Mouse (Mus musculus) telencephalon, adult 2 months (tissue): ENCODE data around the gene Lhx9.
A peak's percentile ranks its signal among the peaks of the same experiment; 100 is the strongest.

Experiments
- DNase-seq: peaks from one replicate; pipeline ENCODE4 v3.0.0-alpha.2; 2011; ENCODE audit warnings: low read depth, low spot score

Gene Lhx9

GRCm38 (mm10) chr1:138848511-138849109 is at the start of gene Lhx9:
Lhx9 (minus strand) TSS chr1:138848577.
- no peak for DNase-seq

DNA sequence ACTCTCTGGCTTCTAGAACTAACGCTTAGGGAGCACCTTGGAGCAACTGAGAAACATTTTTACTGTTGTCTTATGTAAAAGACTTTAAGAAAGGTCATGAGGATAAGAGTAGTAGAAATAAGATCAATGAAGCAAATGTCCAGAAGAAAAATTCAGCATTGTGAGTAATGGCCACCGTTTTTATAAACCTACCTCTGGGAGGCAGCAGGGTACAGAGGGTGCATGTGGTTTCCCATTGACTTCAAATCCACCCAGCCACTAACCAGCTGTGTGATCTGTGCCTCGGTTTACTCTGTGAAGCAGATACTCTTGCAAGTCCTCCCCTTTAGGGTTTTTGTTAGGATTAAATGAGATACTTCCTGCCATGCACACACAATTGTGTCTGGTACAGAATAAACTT is 47.7 kb upstream of the Lhx9 start:
- DNase-seq, result no peak

- no peak for DNase-seq
Measured at GRCm38 (mm10) chr1:138877470-138878254, 29.3 kb upstream of the Lhx9 start.

DNA sequence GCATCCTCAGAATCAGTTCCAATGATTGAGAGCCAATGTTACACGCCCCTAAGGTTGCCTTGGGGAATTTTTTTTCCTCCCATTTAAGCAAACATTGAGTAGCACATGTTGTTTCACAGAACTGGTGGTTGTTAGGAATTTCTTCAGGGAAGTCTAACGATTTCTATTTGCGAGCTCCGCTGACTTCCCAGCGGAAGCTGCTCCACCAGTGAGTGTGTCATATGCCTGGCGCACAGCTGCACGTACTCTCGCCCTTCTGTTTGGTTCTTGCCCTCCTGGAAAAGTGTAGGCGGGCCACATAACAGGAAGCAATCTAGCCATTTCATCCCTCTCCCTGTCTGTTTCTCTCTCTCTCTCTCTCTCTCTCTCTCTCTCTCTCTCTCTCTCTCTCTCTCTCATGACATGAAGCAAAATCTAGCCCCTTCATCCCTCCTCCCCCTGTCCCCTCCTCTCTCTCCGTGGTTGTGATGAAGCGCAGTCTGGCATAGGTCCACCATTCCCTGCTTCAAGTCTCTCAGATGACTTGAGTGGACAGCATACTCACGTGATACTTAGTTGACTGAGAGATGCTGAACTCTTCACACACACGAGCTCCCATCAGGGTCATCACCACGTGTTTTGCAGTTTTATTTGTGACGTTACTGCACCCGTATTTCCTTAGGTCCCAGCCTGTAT is 28.1 kb upstream of the Lhx9 start:
- peak; percentile 26 for DNase-seq

DNA sequence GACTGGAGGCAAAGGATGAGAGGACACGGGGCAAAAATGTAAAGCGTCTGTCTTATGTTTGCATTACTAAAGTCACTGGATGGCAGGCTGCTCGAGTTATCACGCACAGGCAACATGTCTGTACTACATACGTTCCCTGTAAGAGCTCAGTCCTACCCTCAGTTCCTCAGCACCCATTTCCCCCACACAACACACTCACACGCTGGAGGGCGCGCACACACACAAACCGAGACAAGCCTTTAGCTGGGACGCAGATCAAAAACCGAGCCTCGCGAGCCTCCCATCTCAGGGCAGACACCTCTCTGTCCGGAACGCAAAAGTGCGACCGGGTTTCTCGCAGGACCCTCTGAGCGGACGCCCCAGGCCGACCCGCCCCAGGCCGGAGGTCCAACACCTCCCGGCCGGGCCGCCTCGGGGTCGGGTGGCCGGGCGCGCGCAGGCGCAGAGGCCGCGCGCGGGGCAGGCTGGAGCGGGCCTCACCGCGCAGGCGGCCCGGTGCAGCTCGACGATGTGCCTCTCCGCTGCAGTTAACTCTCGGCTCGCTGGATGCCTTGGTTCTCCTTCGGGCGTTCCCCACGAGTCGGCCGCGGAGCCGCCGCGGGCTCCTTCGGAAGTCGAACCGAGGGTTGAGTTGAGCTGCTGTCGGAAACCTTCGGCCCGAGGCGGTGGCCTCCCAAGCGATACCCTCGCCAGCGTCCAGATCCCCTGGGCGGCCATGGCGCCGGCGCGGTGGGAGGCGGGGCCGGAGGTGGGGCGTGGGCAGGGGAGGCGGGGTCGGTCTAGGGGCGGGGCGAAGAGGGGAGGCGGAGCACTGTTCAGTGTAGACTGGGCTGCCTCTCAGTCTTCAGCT is 7.9 kb upstream of the Lhx9 start, which contains the start of gene 2310009B15Rik:
Gene 2310009B15Rik (minus strand): TSS at position 752 of the 850 bp plus-strand sequence.
- peak; percentile 40 for DNase-seq

GRCm38 (mm10) chr1:138850823-138851222 is 2.4 kb upstream of the Lhx9 start:
- no peak for DNase-seq

DNA sequence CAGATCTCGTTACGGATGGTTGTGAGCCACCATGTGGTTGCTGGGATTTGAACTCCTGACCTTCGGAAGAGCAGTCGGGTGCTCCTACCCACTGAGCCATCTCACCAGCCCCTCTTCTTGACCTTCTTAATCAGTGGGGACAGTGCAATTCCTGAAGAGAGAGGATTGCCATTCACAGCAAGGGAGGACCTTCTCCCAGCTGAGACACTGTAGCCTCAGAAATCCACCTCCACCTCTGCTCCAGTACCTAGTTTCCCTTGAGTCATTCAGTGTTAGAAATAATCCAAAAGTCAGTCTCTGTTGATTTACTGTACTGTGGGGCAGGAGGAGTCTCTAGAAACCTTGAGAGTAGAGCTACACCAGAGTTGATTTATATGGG is 1.8 kb upstream of the Lhx9 start:
- no peak for DNase-seq

DNA sequence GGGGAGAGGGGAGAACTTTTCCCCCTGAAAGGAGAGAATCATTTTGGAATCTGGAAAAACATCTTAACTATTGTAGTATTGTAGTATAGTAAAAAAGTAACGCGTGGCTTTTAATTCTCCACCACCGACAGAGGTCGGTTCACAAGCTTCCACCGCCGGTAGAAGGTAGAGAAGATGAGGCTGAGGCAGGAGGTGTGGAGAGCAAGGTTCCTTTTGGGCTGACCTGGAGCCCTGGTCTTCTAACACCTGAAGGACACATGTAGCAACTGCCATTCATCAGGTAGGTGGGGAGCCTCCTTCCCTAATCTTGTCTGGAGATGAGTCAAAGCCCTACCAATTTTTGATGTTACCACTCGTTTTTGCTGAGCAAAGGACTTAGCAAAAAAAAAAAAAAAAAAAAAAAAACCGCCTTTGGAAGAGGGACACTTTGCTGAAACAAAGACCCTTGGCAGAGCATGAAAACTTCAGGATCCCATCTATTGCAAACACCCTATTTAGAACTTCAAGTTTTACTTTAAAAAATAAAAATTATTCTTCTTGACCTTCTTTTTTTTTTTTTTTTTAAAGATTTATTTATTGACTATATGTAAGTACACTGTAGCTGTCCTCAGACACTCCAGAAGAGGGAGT is 1.3 kb upstream of the Lhx9 start:
- DNase-seq, result no peak

- no peak for DNase-seq
Measured at GRCm38 (mm10) chr1:138848026-138848425, 351 bp downstream of the Lhx9 start.

GRCm38 (mm10) chr1:138847146-138847545 is 1.2 kb downstream of the Lhx9 start:
- no peak for DNase-seq

DNA sequence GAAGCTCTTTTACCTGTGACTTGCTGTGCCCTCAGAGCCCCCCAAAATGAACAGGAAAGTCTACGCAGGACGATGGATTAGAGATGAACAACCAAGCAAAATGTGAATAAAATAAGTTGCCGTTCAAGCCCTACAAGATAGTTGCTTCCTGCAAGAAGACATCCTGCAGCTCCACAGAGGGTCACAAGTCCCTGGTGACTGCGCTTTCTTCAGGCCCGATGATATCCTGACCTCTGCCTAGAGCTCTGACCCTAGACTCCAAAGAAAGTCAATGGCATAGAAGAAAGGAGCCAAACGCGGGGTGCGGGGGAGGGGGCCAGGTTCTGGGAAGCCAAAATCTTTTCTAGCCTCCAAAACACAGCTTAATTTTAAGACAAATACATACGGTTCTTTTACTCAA is 1.8 kb downstream of the Lhx9 start:
- DNase-seq, result no peak

- DNase-seq, result no peak
Measured at GRCm38 (mm10) chr1:138846131-138846530, 2.2 kb downstream of the Lhx9 start.

DNA sequence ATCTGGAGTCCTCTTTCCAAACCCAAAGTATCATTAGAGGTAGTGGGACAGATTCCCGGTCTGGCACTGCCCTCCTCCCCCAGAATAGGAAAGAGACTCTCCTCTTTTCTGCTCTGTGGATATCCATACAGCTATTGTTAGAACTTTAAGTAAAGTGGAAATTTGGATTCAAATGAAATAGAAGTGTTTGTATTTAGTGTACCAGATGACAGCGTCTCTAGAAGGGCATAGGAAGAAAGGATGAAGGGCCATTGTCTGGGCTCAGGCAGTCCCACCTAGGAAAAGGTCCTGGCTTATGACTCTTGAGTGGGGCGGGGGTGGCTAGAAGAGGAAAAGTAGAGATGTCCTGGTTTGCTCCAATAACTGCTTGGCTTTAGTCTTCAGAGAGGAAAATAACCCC is 2.9 kb downstream of the Lhx9 start:
- DNase-seq, result no peak

- DNase-seq, result no peak
Measured at GRCm38 (mm10) chr1:138844166-138844565, 4.2 kb downstream of the Lhx9 start.

DNA sequence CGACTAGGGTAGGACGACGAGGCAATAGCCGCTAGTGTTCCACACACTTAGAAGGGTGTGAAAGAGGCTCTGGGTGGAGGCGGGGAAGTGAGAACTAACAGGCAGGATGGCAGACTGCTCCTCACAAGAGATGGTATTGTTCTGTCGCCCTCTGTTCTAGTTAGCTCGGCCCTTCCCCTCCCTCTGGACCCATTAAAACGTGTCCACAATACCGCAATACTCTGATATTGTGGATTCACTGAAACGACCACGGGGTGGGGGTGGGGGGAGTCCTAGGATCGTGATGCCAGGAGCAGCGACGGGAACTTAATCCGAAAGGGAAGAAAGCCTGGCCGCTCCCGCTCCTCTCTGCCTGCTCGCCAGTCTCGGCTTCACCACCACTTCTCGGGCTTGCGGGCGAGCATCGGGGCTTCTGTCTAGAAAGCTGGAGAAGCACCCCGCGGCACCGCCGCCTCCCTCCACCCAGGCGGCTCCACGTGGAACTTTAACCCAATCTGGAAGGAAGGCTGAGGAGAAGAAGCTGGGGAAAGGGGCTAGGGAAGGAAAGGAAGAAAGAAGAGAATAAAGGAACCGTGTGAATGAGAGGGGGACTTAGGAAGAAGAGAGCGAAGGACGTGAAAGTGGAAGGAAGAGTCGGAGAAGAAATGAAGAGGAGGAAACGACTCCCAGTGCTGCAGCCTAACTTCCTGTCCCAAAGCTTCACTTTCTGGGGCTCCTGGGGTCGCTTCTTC is 4.9 kb downstream of the Lhx9 start:
- no peak for DNase-seq

DNA sequence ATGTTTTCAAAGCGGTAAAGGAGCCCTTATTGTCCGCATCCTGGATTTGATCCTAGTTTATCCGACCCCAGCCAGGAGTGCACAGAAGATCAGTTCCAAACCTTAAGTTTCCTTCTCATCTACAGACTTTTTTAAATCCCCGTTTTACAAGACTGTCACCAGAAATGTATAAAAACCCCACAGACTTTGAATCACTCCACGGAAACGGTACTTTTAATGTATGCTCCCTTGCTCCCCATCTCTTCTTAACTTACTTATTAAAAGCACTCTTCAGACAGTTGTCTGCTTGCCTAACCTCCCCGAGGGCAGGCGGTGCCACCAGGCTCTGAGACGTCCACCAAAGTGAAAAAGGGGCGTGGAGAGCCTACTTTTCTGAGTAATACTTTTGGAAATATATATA is 5.6 kb downstream of the Lhx9 start:
- DNase-seq, result no peak

- no peak for DNase-seq
Measured at GRCm38 (mm10) chr1:138842315-138842714, 6.1 kb downstream of the Lhx9 start.

DNA sequence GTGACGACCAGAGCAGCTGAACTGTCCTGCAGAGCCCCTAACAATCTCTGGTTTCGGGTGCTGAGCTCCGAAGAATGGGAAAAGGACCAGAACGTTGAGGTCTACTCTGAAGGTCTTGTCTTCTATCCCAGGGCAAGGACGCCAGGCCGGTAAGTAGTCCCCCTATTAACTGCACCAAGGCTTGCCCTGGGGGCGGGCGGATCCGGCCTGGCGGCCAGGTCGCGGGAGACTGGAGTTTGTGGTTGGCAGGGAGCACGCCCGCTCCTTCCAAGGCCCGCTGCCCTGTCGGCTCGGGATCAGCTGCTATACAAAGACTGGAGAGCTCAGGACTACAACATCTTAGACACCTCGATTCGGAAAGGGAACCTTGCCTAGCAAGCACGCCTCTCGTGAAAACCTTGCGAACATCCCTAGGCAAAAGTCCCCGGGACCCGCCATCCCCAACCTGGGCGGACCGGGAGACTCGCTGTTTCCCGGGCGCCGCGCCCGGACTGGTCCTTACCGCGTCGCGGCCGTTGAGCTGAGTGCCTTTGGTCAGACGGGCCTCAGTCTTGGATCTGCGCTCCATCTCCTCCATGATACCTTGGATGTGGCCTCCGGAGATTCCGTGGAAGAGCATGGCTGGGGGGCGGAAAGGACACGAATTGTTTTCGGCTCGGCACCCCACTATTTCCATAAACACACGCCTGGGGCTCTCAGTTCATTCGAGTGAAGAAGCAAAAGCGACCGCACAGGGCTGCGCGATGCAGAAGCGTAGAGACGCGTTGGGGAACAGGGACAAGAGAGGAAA is 6.9 kb downstream of the Lhx9 start:
- DNase-seq, result no peak

DNA sequence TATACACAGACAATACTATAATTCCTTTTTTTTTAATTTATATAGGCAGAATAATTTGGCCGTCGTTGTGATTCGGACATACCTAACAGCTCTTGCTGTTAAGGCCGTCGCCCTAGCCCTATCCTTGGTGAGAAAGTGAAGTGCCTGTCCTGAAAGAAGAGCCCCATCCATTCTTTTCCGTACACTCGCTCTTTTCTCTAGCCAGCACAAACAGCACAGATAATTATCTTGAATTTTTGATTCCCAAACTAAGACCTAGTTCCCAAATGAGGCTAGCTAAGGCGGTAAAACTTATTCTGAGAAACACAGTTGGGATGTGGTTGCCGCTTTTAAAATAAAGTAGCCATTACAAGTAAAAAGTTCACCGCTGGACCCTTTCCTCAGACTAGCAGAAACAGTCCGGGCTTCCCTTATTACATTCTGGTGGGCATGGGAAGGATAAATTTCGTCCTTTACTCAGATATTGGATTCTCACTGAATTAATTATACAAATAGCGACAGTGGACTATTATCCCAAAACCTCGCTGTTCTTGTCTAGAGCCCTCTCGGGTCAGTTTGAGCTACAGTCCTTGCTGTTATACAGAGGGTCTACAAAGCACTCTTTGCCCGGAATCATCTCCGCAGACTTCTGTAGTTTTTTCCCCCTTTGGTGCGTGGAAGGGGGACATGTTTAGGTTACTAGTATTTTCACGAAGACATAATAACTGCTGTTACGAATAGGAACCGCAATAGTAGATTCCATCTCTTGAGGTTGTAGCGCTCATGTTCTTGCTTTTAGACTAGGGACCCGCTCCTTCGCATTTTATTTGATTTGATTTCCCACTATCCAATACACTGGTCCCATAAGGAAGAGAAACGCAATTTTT is 7.7 kb downstream of the Lhx9 start:
- DNase-seq, result no peak
